Comparison of ENCODE assay signal across 18 mouse cellular contexts in genomic region chr9:111019022-111019421, GRCm38 (mm10). TPM values are rescaled to one million over a fixed set of nuclear protein-coding genes. Genes with fewer than 3 reads are reported as not detected.
DNase-seq lines count a peak whose midpoint lies in the region; ATAC-seq lines count a peak whose summit lies in the region.
"Had no signal": no experiment of that assay in that cellular context is flagged by ENCODE, and none has a peak within 500 bp of the region (broad histone marks: within the 10 kb centered on the region; RNA-seq: fewer than 3 reads in every experiment).

Gene Ltf, plus strand, starts transcription at chr9:111019271.

- 0 out of 2 replicates have a peak, but pooled peaks cover 3% of the 10 kb centered on the region for H3K27me3 ChIP-seq in heart, embryonic 12.5 days (replicated peaks)
- H3K27me3 ChIP-seq in embryonic facial prominence, embryonic 10.5 days (replicated peaks; ENCODE audit: low read depth, poor library complexity, severe bottlenecking), result no peaks in the 10 kb centered on the region
- H3K27me3 ChIP-seq: heart, embryonic 15.5 days had no signal

- 0 out of 2 replicates have a peak within 1 kb of the TSS, but pooled peaks have one; percentile 9 for H3K9ac ChIP-seq in heart, embryonic 12.5 days
- H3K9ac ChIP-seq: heart, embryonic 15.5 days had no signal

- ATAC-seq in heart, embryonic 12.5 days (ENCODE audit: insufficient number of reproducible peaks, low FRiP score), result no peak
- ATAC-seq in neutrophil, adult 5-6 weeks (ENCODE audit: extremely low read depth, insufficient number of reproducible peaks, low FRiP score, poor library complexity, severe bottlenecking), result no peak
- ATAC-seq: hindbrain, embryonic 16.5 days had no signal

- peaks cover 6% of the 10 kb centered on the region; the same call in 1 of the 2 replicates for H3K4me1 ChIP-seq in heart, embryonic 12.5 days (replicated peaks)
- H3K4me1 ChIP-seq in embryonic facial prominence, embryonic 10.5 days, result peaks cover 11% of the 10 kb centered on the region
- H3K4me1 ChIP-seq: forebrain, embryonic 10.5 days had no signal

- 51% methylated on average over 5 of the region's 5 CpGs for WGBS in heart, embryonic 12.5 days
- 80% methylated on average over 5 of the region's 5 CpGs for WGBS in embryonic facial prominence, embryonic 10.5 days

- H3K4me2 ChIP-seq in heart, embryonic 12.5 days, result no peak within 1 kb of the TSS
- H3K4me2 ChIP-seq: heart, embryonic 15.5 days had no signal

- H3K9me3 ChIP-seq in heart, embryonic 12.5 days (replicated peaks), result no peaks in the 10 kb centered on the region
- H3K9me3 ChIP-seq in embryonic facial prominence, embryonic 10.5 days, result no peaks in the 10 kb centered on the region
- H3K9me3 ChIP-seq: forebrain, embryonic 10.5 days; G1E; heart, embryonic 15.5 days had no signal

- no peak within 1 kb of the TSS for H3K4me3 ChIP-seq in heart, embryonic 12.5 days
- H3K4me3 ChIP-seq in embryonic facial prominence, embryonic 10.5 days, result no peak within 1 kb of the TSS
- H3K4me3 ChIP-seq: forebrain, embryonic 10.5 days; heart, embryonic 15.5 days had no signal

- H3K27ac ChIP-seq in heart, embryonic 12.5 days (ENCODE audit: poor library complexity, severe bottlenecking), result no peak within 1 kb of the TSS
- H3K27ac ChIP-seq in embryonic facial prominence, embryonic 10.5 days (replicated peaks), result 0 out of 2 replicates have a peak within 1 kb of the TSS, but pooled peaks have one; percentile 1
- H3K27ac ChIP-seq: forebrain, embryonic 10.5 days; heart, embryonic 15.5 days; kidney, postnatal 0 days had no signal

- no peak for DNase-seq in heart, adult 11 months
- no peak for DNase-seq in embryonic facial prominence, embryonic 10.5 days (ENCODE audit: low spot score)
- peak; percentile 36 for DNase-seq in liver
- no peak for DNase-seq in right cerebral cortex, postnatal 10 days (ENCODE audit: low spot score in 2 of 2)
- no peak for DNase-seq in thymus, postnatal 4 days
- no peak for DNase-seq in heart, postnatal 4 days
- DNase-seq: cerebellum, adult 8-10 months; lung, postnatal 10 days; thymus, adult 2 months had no signal

- no peaks in the 10 kb centered on the region for H3K36me3 ChIP-seq in heart, embryonic 12.5 days
- H3K36me3 ChIP-seq in embryonic facial prominence, embryonic 10.5 days (replicated peaks), result no peaks in the 10 kb centered on the region
- H3K36me3 ChIP-seq: forebrain, embryonic 10.5 days; G1E; heart, embryonic 15.5 days had no signal

RNA-seq across cellular contexts. Expression of gene Ltf, which starts in this region (rescaled TPM):
- 0.72 and 1.3 TPM in 2 replicates for polyA plus RNA-seq in heart, embryonic 12.5 days (2016; fragmentation: Nextera tagmentation; extraction: Ambion mirVana)
- polyA plus RNA-seq in embryonic facial prominence, embryonic 10.5 days (2016; fragmentation: Nextera tagmentation; extraction: Ambion mirVana), result not detected in 2 replicates
- 19.4 and 33.3 TPM in 2 replicates for total RNA-seq in neutrophil, adult 5-6 weeks (2017)
- 1 to 10 TPM; 2.7 to 3.3 TPM for total RNA-seq in heart, postnatal 4 days (2021)
- total RNA-seq: left cerebral cortex, postnatal 25 days had no signal
- polyA plus RNA-seq: C2C12; forebrain, embryonic 10.5 days; G1E had no signal
